Mouse (Mus musculus): ENCODE measurements around the gene Tmem163. TPM values are rescaled to one million over a fixed set of nuclear protein-coding genes. Genes with fewer than 3 reads are reported as not detected.

Tmem163 gene
- polyA plus RNA-seq (2016; fragmentation: Nextera tagmentation; extraction: Ambion mirVana), result 40.4 and 45.0 TPM in 2 replicates

- peak within 1 kb of the TSS; percentile 72 for H3K27ac ChIP-seq
- WGBS, result 13% methylated on average over 18 of the region's 18 CpGs
- no peak for ATAC-seq (ENCODE audit: low FRiP score)
- H3K36me3 ChIP-seq, result no peaks in the 10 kb centered on the region
- H3K27me3 ChIP-seq, result peaks cover 46% of the 10 kb centered on the region
- peak within 1 kb of the TSS; percentile 86 for H3K4me2 ChIP-seq (replicated peaks)
- peak within 1 kb of the TSS; percentile 63 for H3K4me3 ChIP-seq
- H3K4me1 ChIP-seq, result peaks cover 18% of the 10 kb centered on the region
- H3K9ac ChIP-seq, result 0 out of 2 replicates have a peak within 1 kb of the TSS, but pooled peaks have one; percentile 79
- no peaks in the 10 kb centered on the region for H3K9me3 ChIP-seq (replicated peaks)
Observed at GRCm38 (mm10) chr1:127679498-127680133, at the start of gene Tmem163. Tmem163 (minus strand) TSS chr1:127679548.

GRCm38 (mm10) chr1:127729096-127729495 is 49.7 kb upstream of the Tmem163 start, which contains the start of gene Acmsd:
Acmsd (plus strand) TSS chr1:127729413.
- H3K36me3 ChIP-seq, result no peaks in the 10 kb centered on the region
- H3K4me1 ChIP-seq, result no peaks in the 10 kb centered on the region
- no peaks in the 10 kb centered on the region for H3K9me3 ChIP-seq (replicated peaks)
- H3K27ac ChIP-seq, result no peak within 1 kb of the TSS
- H3K9ac ChIP-seq, result no peak within 1 kb of the TSS
- no peaks in the 10 kb centered on the region for H3K27me3 ChIP-seq
- no peak for ATAC-seq (ENCODE audit: low FRiP score)
- no peak within 1 kb of the TSS for H3K4me2 ChIP-seq (replicated peaks)
- no peak within 1 kb of the TSS for H3K4me3 ChIP-seq
- WGBS, result 91% methylated on average over 4 of the region's 4 CpGs

DNA sequence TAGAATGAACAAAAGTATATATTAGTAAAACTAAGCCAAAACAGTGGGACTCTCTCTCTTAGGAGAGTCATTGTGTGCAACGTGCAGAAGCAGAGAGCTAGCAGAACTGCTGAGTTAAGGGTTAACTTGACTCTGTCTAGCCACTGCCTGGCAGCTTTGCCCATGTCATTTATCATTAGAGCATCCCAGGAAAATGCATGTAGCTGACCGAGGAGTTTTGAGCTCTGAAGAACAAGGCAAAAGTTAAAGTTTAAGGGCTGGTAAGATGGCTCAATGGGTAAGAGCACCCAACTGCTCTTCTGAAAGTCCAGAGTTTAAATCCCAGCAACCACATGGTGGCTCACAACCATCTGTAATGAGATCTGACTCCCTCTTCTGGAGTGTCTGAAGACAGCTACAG is 44.2 kb upstream of the Tmem163 start:
- ATAC-seq (ENCODE audit: low FRiP score), result no peak
- Histone ChIP-seq H3K36me3 (no peaks in the 10 kb centered on the region), H3K9me3 (replicated peaks) (no peaks in the 10 kb centered on the region), H3K4me3 (no peak overlapping the region), H3K27ac (no peak overlapping the region), H3K27me3 (no peaks in the 10 kb centered on the region), H3K9ac (no peak overlapping the region), H3K4me2 (replicated peaks) (no peak overlapping the region), H3K4me1 (no peaks in the 10 kb centered on the region)
- 58% methylated on average over 2 of the region's 2 CpGs for WGBS

GRCm38 (mm10) chr1:127718290-127718689 is 38.9 kb upstream of the Tmem163 start:
- WGBS, result 89% methylated on average over 1 of the region's 1 CpGs
- Histone ChIP-seq H3K27ac (no peak overlapping the region), H3K27me3 (no peaks in the 10 kb centered on the region), H3K9me3 (replicated peaks) (no peaks in the 10 kb centered on the region), H3K4me3 (no peak overlapping the region), H3K36me3 (no peaks in the 10 kb centered on the region), H3K4me2 (replicated peaks) (no peak overlapping the region), H3K9ac (no peak overlapping the region), H3K4me1 (no peaks in the 10 kb centered on the region)
- ATAC-seq (ENCODE audit: low FRiP score), result no peak

DNA sequence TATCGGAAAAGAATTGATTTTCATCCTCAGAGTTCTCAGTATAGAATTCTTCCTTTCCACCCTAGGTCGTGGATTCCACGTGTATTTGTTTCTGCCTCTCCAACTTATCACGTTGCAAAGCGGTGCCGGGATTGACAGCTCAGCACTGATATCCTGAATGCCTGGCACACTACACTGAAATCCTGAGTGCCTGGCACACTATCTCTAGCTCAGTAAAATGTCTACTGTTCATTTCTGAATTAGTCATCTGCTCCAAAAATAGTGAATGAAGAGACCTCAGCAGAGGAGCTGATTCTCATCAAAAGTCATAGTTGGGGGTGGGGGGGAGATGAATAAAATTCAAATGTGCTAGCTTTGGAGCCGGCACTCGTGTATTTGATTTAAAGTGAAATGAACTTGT is 37.1 kb upstream of the Tmem163 start:
- no peak overlapping the region for H3K9ac ChIP-seq
- 90% methylated on average over 8 of the region's 8 CpGs for WGBS
- ATAC-seq (ENCODE audit: low FRiP score), result no peak
- no peaks in the 10 kb centered on the region for H3K27me3 ChIP-seq
- H3K9me3 ChIP-seq (replicated peaks), result no peaks in the 10 kb centered on the region
- no peak overlapping the region for H3K4me2 ChIP-seq (replicated peaks)
- H3K4me1 ChIP-seq, result no peaks in the 10 kb centered on the region
- no peaks in the 10 kb centered on the region for H3K36me3 ChIP-seq
- H3K4me3 ChIP-seq, result no peak overlapping the region
- no peak overlapping the region for H3K27ac ChIP-seq

DNA sequence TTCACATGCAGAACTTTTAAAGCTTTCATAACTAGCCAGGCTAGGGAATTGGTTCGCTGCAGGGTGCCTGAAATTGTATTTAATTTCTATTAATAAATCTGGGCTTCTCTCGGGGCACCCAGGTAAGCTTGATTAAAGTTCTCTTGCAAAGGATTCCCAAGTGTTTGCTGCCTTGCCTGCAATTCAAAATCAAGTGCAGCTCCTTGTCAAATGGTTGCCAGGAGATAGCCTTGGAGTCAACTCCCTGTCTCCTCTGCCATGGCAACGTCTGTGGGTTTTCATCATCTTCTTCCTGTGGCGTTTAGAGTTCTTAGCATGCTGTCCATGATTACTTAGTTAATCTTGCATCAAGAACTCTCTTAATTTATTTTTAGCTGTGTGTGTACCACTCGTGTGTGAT is 26.9 kb upstream of the Tmem163 start:
- no peak overlapping the region for H3K4me2 ChIP-seq (replicated peaks)
- no peak for ATAC-seq (ENCODE audit: low FRiP score)
- 70% methylated on average over 5 of the region's 5 CpGs for WGBS
- H3K9ac ChIP-seq, result no peak overlapping the region
- H3K4me3 ChIP-seq, result no peak overlapping the region
- H3K27ac ChIP-seq, result no peak overlapping the region
- no peaks in the 10 kb centered on the region for H3K36me3 ChIP-seq
- no peaks in the 10 kb centered on the region for H3K27me3 ChIP-seq
- H3K9me3 ChIP-seq (replicated peaks), result no peaks in the 10 kb centered on the region
- peaks cover 3% of the 10 kb centered on the region; the same call in 1 of the 2 replicates for H3K4me1 ChIP-seq

DNA sequence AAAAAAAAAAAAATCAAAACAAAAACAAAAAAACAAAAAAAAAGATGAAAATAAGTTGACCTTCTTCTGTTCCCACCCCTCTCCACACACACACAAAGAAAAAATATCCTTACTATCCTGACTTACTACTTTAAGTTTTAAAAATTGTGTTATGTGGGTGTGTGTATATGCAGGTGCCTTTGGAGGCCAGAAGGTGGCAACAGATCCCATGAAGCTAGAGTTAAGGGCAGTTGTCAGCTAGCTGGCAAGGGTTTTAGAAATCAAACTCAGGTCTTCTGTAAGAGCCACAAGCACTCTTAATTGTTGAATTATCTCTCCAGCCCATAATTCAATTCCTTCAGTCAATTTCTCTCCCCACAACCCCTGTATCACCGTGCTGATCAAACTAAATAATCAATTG is 22.8 kb upstream of the Tmem163 start:
- H3K9ac ChIP-seq, result no peak overlapping the region
- 84% methylated on average over 1 of the region's 1 CpGs for WGBS
- H3K4me2 ChIP-seq (replicated peaks), result no peak overlapping the region
- no peak overlapping the region for H3K27ac ChIP-seq
- no peaks in the 10 kb centered on the region for H3K27me3 ChIP-seq
- H3K4me3 ChIP-seq, result no peak overlapping the region
- H3K4me1 ChIP-seq, result peaks cover 3% of the 10 kb centered on the region; the same call in 1 of the 2 replicates
- no peaks in the 10 kb centered on the region for H3K36me3 ChIP-seq
- no peak for ATAC-seq (ENCODE audit: low FRiP score)
- H3K9me3 ChIP-seq (replicated peaks), result no peaks in the 10 kb centered on the region

DNA sequence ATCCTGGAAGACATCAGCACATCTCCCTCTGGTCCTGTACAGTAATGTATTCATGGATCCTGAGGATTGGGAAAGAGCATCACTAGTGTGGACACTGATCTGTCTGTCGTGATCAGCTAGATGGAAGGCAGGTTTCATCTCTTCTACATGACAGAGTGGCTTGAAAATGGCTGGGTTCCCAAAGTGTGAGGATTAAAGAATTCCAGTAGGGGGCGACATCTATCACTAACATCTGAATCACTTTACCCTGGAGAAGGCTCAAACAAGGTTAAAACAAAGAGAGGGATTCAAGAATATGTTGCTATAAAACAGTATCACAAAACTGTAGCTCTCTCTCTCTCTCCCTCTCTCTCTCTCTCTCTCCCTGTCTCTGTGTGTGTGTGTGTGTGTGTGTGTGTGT is 17.2 kb upstream of the Tmem163 start:
- Histone ChIP-seq H3K9me3 (replicated peaks) (no peaks in the 10 kb centered on the region), H3K4me1 (no peaks in the 10 kb centered on the region), H3K4me2 (replicated peaks) (no peak overlapping the region), H3K9ac (no peak overlapping the region), H3K36me3 (no peaks in the 10 kb centered on the region), H3K27ac (no peak overlapping the region), H3K4me3 (no peak overlapping the region), H3K27me3 (no peaks in the 10 kb centered on the region)
- ATAC-seq (ENCODE audit: low FRiP score), result no peak
- WGBS, result 27% methylated on average over 2 of the region's 2 CpGs

DNA sequence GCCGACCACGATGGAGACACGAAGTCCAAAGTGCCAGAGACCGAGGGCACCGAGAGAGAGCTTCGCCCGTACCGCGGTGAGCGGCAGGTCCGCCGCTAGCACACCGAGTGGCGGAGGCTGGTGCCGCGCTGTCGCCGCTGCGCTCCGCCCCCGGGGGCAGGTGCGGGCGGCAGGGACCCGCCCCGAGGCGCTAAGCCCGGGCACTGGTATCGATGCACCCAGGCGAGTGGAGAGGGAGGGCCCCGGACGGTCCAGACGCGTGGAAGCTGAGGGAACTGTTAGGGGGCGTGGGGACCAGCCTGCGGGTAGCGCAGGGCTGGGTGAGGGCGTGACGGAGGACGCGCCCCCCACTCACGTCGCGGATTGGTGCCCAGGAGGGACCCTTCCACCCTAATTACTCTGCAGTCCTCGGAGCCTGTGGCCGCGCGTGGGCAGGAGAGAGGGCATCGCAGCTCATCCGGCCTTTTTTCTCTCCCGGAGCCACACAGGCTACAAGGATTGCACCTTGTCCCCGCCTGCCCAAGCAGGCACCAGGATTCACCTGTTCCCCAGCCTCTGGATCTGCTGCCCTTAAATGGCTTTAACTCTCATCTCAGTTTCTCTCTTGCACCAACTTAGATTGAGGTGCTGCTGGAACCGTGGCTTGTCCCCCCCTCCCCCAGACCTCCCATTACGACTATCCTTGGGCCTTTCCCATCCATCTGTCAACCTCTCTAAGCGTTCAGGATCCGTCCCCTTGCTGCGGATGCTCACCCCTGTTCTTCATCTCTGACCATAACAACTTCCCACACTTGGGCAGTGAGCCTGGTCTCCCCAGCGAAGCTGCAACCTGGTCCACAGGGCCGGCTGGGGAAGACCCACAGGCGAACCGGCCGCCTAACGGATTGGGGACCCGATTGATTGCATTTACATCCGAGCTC is 1.4 kb downstream of the Tmem163 start:
- H3K9ac ChIP-seq, result peak overlapping the region; percentile 79
- H3K27ac ChIP-seq, result peak overlapping the region; percentile 79
- H3K27me3 ChIP-seq, result peaks cover 57% of the 10 kb centered on the region
- H3K4me1 ChIP-seq, result peaks cover 20% of the 10 kb centered on the region
- peak overlapping the region; percentile 86 for H3K4me2 ChIP-seq (replicated peaks)
- 2% methylated on average over 59 of the region's 64 CpGs for WGBS
- H3K4me3 ChIP-seq, result peak overlapping the region; percentile 63
- peak; percentile 68 for ATAC-seq (ENCODE audit: low FRiP score)
- no peaks in the 10 kb centered on the region for H3K36me3 ChIP-seq
- H3K9me3 ChIP-seq (replicated peaks), result no peaks in the 10 kb centered on the region

DNA sequence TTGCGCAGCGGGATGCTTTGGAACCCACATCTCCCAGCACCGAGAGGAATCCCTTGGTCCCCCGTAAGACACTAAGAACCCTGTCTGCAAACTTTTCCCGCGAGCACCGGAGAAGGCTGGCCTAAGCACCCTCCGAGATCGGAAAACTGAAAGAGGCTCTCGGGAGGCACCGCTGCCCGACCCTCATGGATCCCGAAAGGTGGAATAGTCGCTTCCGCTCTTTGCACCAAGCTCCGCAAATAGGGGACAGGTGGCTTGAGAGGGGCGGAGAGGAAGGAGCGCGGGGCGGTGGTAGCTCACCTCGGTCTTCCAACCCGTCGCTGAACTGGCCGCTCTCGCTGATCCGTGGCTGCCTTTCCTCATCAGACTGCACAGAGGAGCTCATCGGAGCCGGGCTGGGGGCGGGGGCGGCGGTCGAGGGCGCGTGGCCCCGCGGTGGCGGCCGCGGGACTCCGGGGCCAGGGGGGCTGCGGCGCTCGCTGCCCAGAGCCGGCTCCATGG is 2.2 kb downstream of the Tmem163 start:
- peak; percentile 27; the same call in 1 of the 2 replicates for ATAC-seq (ENCODE audit: low FRiP score)
- 1% methylated on average over 41 of the region's 44 CpGs for WGBS
- Histone ChIP-seq H3K36me3 (no peaks in the 10 kb centered on the region), H3K9ac (peak overlapping the region; percentile 79), H3K4me2 (replicated peaks) (peak overlapping the region; percentile 86), H3K4me1 (peaks cover 20% of the 10 kb centered on the region), H3K9me3 (replicated peaks) (no peaks in the 10 kb centered on the region), H3K27me3 (peaks cover 57% of the 10 kb centered on the region), H3K4me3 (peak overlapping the region; percentile 63), H3K27ac (peak overlapping the region; percentile 79)

- Histone ChIP-seq H3K4me2 (replicated peaks) (peak overlapping the region; percentile 86), H3K9ac (peak overlapping the region; percentile 79), H3K27ac (peak overlapping the region; percentile 79), H3K4me1 (peaks cover 20% of the 10 kb centered on the region), H3K9me3 (replicated peaks) (no peaks in the 10 kb centered on the region), H3K36me3 (no peaks in the 10 kb centered on the region), H3K27me3 (peaks cover 57% of the 10 kb centered on the region), H3K4me3 (peak overlapping the region; percentile 63)
- 2% methylated on average over 25 of the region's 25 CpGs for WGBS
- no peak for ATAC-seq (ENCODE audit: low FRiP score)
Observed at GRCm38 (mm10) chr1:127676516-127677099, 2.7 kb downstream of the Tmem163 start.

DNA sequence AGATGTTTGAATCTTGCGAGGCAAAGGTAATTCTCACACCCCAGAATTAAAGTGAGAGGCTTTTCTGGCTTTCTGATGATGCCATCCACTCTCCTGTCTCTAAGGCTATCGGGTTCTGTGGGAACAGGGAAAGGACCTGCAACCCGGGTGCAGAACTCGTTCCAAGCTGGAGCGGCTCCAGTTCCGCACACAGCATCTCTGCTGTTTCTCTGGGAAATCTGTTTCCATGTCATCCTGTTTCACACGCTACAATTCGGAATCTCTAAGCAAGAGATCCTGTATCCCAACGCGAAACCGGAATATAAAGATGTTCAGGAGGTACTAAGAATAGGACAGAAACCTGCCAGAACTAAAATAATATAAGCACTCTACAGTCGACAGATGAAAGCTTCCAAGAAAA is 3.2 kb downstream of the Tmem163 start:
- H3K9me3 ChIP-seq (replicated peaks), result no peaks in the 10 kb centered on the region

More for the DNA sequence above, 3.2 kb downstream of the Tmem163 start:
- Histone ChIP-seq H3K27me3 (peaks cover 57% of the 10 kb centered on the region), H3K4me2 (replicated peaks) (peak overlapping the region; percentile 86), H3K4me1 (peaks cover 20% of the 10 kb centered on the region), H3K9ac (peak overlapping the region; percentile 79), H3K27ac (peak overlapping the region; percentile 79), H3K4me3 (peak overlapping the region; percentile 63), H3K36me3 (no peaks in the 10 kb centered on the region)
- 28% methylated on average over 12 of the region's 12 CpGs for WGBS
- no peak for ATAC-seq (ENCODE audit: low FRiP score)

Measured in hindbrain, embryonic 12.5 days (tissue).